Mouse (Mus musculus) forebrain, embryonic 15.5 days (tissue): ENCODE measurements around the gene Gm36028. TPM values are rescaled to one million over a fixed set of nuclear protein-coding genes. Genes with fewer than 3 reads are reported as not detected.

Experiments used
- ATAC-seq: fragments of 200-750 bp; cut with Nextera tagmentation; replicated peaks from 2 replicates; pipeline ENCODE4 v1.8.0; 2017; ENCODE audit warnings: mild to moderate bottlenecking, moderate TSS enrichment, moderate library complexity
- H3K27ac ChIP-seq: fragments of 300-500 bp; sonication (generic); replicated peaks from 2 replicates; pipeline ENCODE4 v1.5.1; 2015; ENCODE audit warnings: mild to moderate bottlenecking, inconsistent platforms
- H3K27me3 ChIP-seq: fragments of 300-500 bp; sonication (generic); 2 replicates; pipeline ENCODE4 v1.6.1; 2015; ENCODE audit warnings: inconsistent platforms
- H3K36me3 ChIP-seq: fragments of 300-500 bp; sonication (generic); 2 replicates; pipeline ENCODE4 v1.6.1; 2015; ENCODE audit warnings: mild to moderate bottlenecking, inconsistent platforms
- H3K4me1 ChIP-seq: fragments of 300-500 bp; sonication (generic); 2 replicates; pipeline ENCODE4 v1.6.1; 2015; ENCODE audit warnings: inconsistent platforms
- H3K4me2 ChIP-seq: fragments of 300-500 bp; sonication (generic); replicated peaks from 2 replicates; pipeline ENCODE4 v1.6.1; 2015; ENCODE audit warnings: mild to moderate bottlenecking, inconsistent platforms
- H3K4me3 ChIP-seq: fragments of 300-500 bp; sonication (generic); 2 replicates; pipeline ENCODE4 v1.5.1; 2015; ENCODE audit warnings: mild to moderate bottlenecking, inconsistent platforms
- H3K9ac ChIP-seq: fragments of 300-500 bp; sonication (generic); replicated peaks from 2 replicates; pipeline ENCODE4 v1.6.1; 2015; ENCODE audit warnings: mild to moderate bottlenecking, inconsistent platforms
- H3K9me3 ChIP-seq: fragments of 300-500 bp; sonication (generic); 2 replicates; pipeline ENCODE4 v1.6.1; 2016; ENCODE audit warnings: inconsistent platforms
- WGBS: fragments of 180-500 bp; shearing (Covaris S2); methylation state at CpG from one replicate; pipeline ENCODE4 v1.1.7; 2015; ENCODE audit warnings: mixed read lengths; 5-methylcytosine and 5-hydroxymethylcytosine counted together
- polyA plus RNA-seq: library from polyadenylated mRNA; unstranded; fragments of >200 nt; fragmentation: Nextera tagmentation; extraction: Ambion mirVana; gene quantifications from 2 replicates; pipeline ENCODE4 v1.2.1, GENCODE M21; 2015

The Gm36028 gene
- polyA plus RNA-seq, 1 experiment from 2014 or later, result 0.15 TPM

GRCm38 (mm10) chr16:37854593-37854992 lies 6.4 kb downstream of the Gm36028 start:
- Histone ChIP-seq H3K4me3 (no peak overlapping the region), H3K27me3 (no peaks in the 10 kb centered on the region), H3K4me2 (no peak overlapping the region), H3K36me3 (no peaks in the 10 kb centered on the region), H3K9me3 (no peaks in the 10 kb centered on the region), H3K9ac (no peak overlapping the region), H3K4me1 (no peaks in the 10 kb centered on the region), H3K27ac (no peak overlapping the region)
- WGBS, result 84% methylated on average over 5 of the region's 5 CpGs
- ATAC-seq, result no peak

GRCm38 (mm10) chr16:37854054-37854453 lies 6.9 kb downstream of the Gm36028 start:
- Histone ChIP-seq H3K4me3 (no peak overlapping the region), H3K27me3 (no peaks in the 10 kb centered on the region), H3K9ac (no peak overlapping the region), H3K9me3 (no peaks in the 10 kb centered on the region), H3K27ac (no peak overlapping the region), H3K36me3 (no peaks in the 10 kb centered on the region), H3K4me1 (no peaks in the 10 kb centered on the region), H3K4me2 (no peak overlapping the region)
- 80% methylated on average over 14 of the region's 14 CpGs for WGBS
- no peak for ATAC-seq

- Histone ChIP-seq H3K9me3 (no peaks in the 10 kb centered on the region), H3K27ac (no peak overlapping the region), H3K36me3 (no peaks in the 10 kb centered on the region), H3K9ac (no peak overlapping the region), H3K4me2 (no peak overlapping the region), H3K4me1 (no peaks in the 10 kb centered on the region), H3K27me3 (no peaks in the 10 kb centered on the region), H3K4me3 (no peak overlapping the region)
- ATAC-seq, result no peak
- 52% methylated on average over 9 of the region's 9 CpGs for WGBS
Measured at GRCm38 (mm10) chr16:37853279-37853678, 7.7 kb downstream of the Gm36028 start.

- no peak overlapping the region for H3K9ac ChIP-seq
- H3K4me2 ChIP-seq, result no peak overlapping the region
- no peak overlapping the region for H3K4me3 ChIP-seq
- no peaks in the 10 kb centered on the region for H3K4me1 ChIP-seq
- no peaks in the 10 kb centered on the region for H3K36me3 ChIP-seq
- no peak for ATAC-seq
- WGBS, result 74% methylated on average over 5 of the region's 5 CpGs
- no peak overlapping the region for H3K27ac ChIP-seq
- H3K27me3 ChIP-seq, result no peaks in the 10 kb centered on the region
- no peaks in the 10 kb centered on the region for H3K9me3 ChIP-seq
Measured at GRCm38 (mm10) chr16:37851366-37851765, 9.6 kb downstream of the Gm36028 start.

GRCm38 (mm10) chr16:37847081-37847480 lies 13.9 kb downstream of the Gm36028 start:
- H3K27ac ChIP-seq, result no peak overlapping the region
- no peaks in the 10 kb centered on the region for H3K27me3 ChIP-seq
- no peaks in the 10 kb centered on the region for H3K36me3 ChIP-seq

GRCm38 (mm10) chr16:37845202-37845925 lies 15.6 kb downstream of the Gm36028 start:
- no peaks in the 10 kb centered on the region for H3K27me3 ChIP-seq
- H3K4me2 ChIP-seq, result no peak overlapping the region
- H3K4me1 ChIP-seq, result no peaks in the 10 kb centered on the region
- WGBS, result 90% methylated on average over 7 of the region's 7 CpGs
- no peak overlapping the region for H3K9ac ChIP-seq
- no peak for ATAC-seq
- no peaks in the 10 kb centered on the region for H3K36me3 ChIP-seq
- H3K27ac ChIP-seq, result no peak overlapping the region
- H3K9me3 ChIP-seq, result no peaks in the 10 kb centered on the region
- no peak overlapping the region for H3K4me3 ChIP-seq

More at GRCm38 (mm10) chr16:37847081-37847480, 13.9 kb downstream of the Gm36028 start:
- no peaks in the 10 kb centered on the region for H3K4me1 ChIP-seq
- ATAC-seq, result no peak
- no peak overlapping the region for H3K4me2 ChIP-seq
- no peak overlapping the region for H3K4me3 ChIP-seq
- WGBS, result 87% methylated on average over 3 of the region's 3 CpGs
- no peak overlapping the region for H3K9ac ChIP-seq
- H3K9me3 ChIP-seq, result no peaks in the 10 kb centered on the region

GRCm38 (mm10) chr16:37843740-37844139 lies 17.2 kb downstream of the Gm36028 start:
- Histone ChIP-seq H3K27me3 (no peaks in the 10 kb centered on the region), H3K9me3 (no peaks in the 10 kb centered on the region), H3K36me3 (no peaks in the 10 kb centered on the region), H3K4me3 (no peak overlapping the region), H3K27ac (no peak overlapping the region), H3K4me2 (no peak overlapping the region), H3K9ac (no peak overlapping the region), H3K4me1 (no peaks in the 10 kb centered on the region)
- WGBS, result 92% methylated on average over 12 of the region's 12 CpGs
- no peak for ATAC-seq

GRCm38 (mm10) chr16:37842439-37842838 lies 18.5 kb downstream of the Gm36028 start:
- Histone ChIP-seq H3K9me3 (no peaks in the 10 kb centered on the region), H3K9ac (no peak overlapping the region), H3K4me3 (no peak overlapping the region), H3K4me1 (no peaks in the 10 kb centered on the region), H3K27me3 (no peaks in the 10 kb centered on the region), H3K27ac (no peak overlapping the region), H3K4me2 (no peak overlapping the region), H3K36me3 (no peaks in the 10 kb centered on the region)
- ATAC-seq, result no peak
- WGBS, result 95% methylated on average over 2 of the region's 2 CpGs

GRCm38 (mm10) chr16:37837571-37837970 lies 23.4 kb downstream of the Gm36028 start:
- Histone ChIP-seq H3K9ac (no peak overlapping the region), H3K4me1 (no peaks in the 10 kb centered on the region), H3K4me3 (no peak overlapping the region), H3K9me3 (no peaks in the 10 kb centered on the region), H3K27me3 (no peaks in the 10 kb centered on the region), H3K27ac (no peak overlapping the region), H3K4me2 (no peak overlapping the region), H3K36me3 (peaks cover 8% of the 10 kb centered on the region; the same call in 1 of the 2 replicates)
- no peak for ATAC-seq
- 82% methylated on average over 3 of the region's 3 CpGs for WGBS

GRCm38 (mm10) chr16:37831041-37831440 lies 29.9 kb downstream of the Gm36028 start:
- no peak overlapping the region for H3K9ac ChIP-seq
- no peak for ATAC-seq
- 77% methylated on average over 7 of the region's 7 CpGs for WGBS
- no peaks in the 10 kb centered on the region for H3K4me1 ChIP-seq
- H3K27me3 ChIP-seq, result no peaks in the 10 kb centered on the region
- peaks cover 19% of the 10 kb centered on the region for H3K36me3 ChIP-seq
- no peak overlapping the region for H3K4me2 ChIP-seq
- H3K27ac ChIP-seq, result no peak overlapping the region
- no peak overlapping the region for H3K4me3 ChIP-seq
- no peaks in the 10 kb centered on the region for H3K9me3 ChIP-seq

GRCm38 (mm10) chr16:37826286-37826685 lies 34.7 kb downstream of the Gm36028 start:
- peaks cover 17% of the 10 kb centered on the region for H3K36me3 ChIP-seq

GRCm38 (mm10) chr16:37824778-37825505 lies 36.0 kb downstream of the Gm36028 start:
- WGBS, result 92% methylated on average over 12 of the region's 12 CpGs
- Histone ChIP-seq H3K27me3 (no peaks in the 10 kb centered on the region), H3K4me2 (no peak overlapping the region), H3K4me1 (no peaks in the 10 kb centered on the region), H3K4me3 (no peak overlapping the region), H3K27ac (no peak overlapping the region), H3K9me3 (no peaks in the 10 kb centered on the region), H3K9ac (no peak overlapping the region), H3K36me3 (peaks cover 17% of the 10 kb centered on the region)
- ATAC-seq, result no peak

More at GRCm38 (mm10) chr16:37826286-37826685, 34.7 kb downstream of the Gm36028 start:
- no peak for ATAC-seq
- Histone ChIP-seq H3K4me2 (no peak overlapping the region), H3K4me1 (no peaks in the 10 kb centered on the region), H3K9ac (no peak overlapping the region), H3K27ac (no peak overlapping the region), H3K27me3 (no peaks in the 10 kb centered on the region), H3K9me3 (no peaks in the 10 kb centered on the region), H3K4me3 (no peak overlapping the region)
- 96% methylated on average over 3 of the region's 3 CpGs for WGBS
